16 mouse cellular contexts compared by ENCODE assay signal in the genomic region with DNA sequence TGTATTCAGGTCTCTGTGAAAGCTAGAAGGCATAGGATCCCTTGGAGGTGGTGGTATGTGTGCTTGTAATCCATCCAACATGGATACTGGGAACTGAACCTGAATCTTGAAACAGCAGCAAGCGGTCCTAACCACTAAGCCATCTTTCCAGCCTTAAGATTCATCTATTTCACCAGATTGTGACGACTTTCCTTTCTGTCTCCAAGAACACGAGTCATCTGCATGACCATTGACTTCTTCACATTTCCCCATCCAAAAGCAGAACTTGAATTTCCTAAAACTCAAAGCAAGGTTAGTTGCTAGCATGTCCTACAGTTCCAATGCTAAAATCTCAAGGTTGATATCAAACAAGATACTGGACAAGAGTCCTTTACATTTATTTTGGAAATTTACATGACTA. TPM values are rescaled to one million over a fixed set of nuclear protein-coding genes. Genes with fewer than 3 reads are reported as not detected.
DNase-seq lines count a peak whose midpoint lies in the region; ATAC-seq lines count a peak whose summit lies in the region.
"Had no signal": no experiment of that assay in that cellular context is flagged by ENCODE, and none has a peak within 500 bp of the region (broad histone marks: within the 10 kb centered on the region; RNA-seq: fewer than 3 reads in every experiment).

No protein-coding gene starts in this region.

- DNase-seq in lung, postnatal 25 days (ENCODE audit: low spot score), result peak; percentile 12
- DNase-seq in lung, postnatal 14 days, result no peak
- peak; percentile 11 for DNase-seq in brain, adult 2 months (ENCODE audit: low read depth, low spot score)
- no peak for DNase-seq in spleen, postnatal 10 days (ENCODE audit: low spot score in 2 of 2)
- DNase-seq in gastrocnemius, postnatal 25 days, result no peak
- DNase-seq in frontal cortex, postnatal 10 days (ENCODE audit: low spot score in 2 of 2), result no peak
- DNase-seq: adrenal gland, adult 2 months; cerebellum, adult 18-20 months; cerebellum, postnatal 14 days; gastrocnemius, postnatal 36 days; heart, postnatal 36 days; kidney, adult 2 months; left cerebral cortex, postnatal 4 days; thymus, adult 18-20 months had no signal

- peak; percentile 71 for ATAC-seq in megakaryocyte progenitor cell, adult 5-6 weeks (replicated peaks; ENCODE audit: poor library complexity)
- ATAC-seq: forebrain, embryonic 16.5 days had no signal

RNA-seq across cellular contexts. Expression of gene Slc7a11, which starts 37.5 kb away (rescaled TPM):
- total RNA-seq in megakaryocyte progenitor cell, adult 5-6 weeks (2015), result 1.4 and 2.0 TPM in 2 replicates
- total RNA-seq in megakaryocyte progenitor cell, adult 5-6 weeks (2017), result 1.7 and 4.7 TPM in 2 replicates
- total RNA-seq in gastrocnemius, postnatal 25 days (2021), result under 1 TPM; 0.11 to 0.23 TPM

Comparison
In these comparisons a context has a peak if more than half of its experiments do, and no peak if none do; other contexts are left out.
1. DNase-seq: peak in lung, postnatal 25 days (single experiment) and brain, adult 2 months (single experiment); none in lung, postnatal 14 days (single experiment), spleen, postnatal 10 days (0 of 2), gastrocnemius, postnatal 25 days (single experiment) and frontal cortex, postnatal 10 days (0 of 2).